Mouse (Mus musculus) brain, embryonic 14.5 days (tissue): ENCODE results near the gene Mbl2.

ENCODE experiments used
- CTCF ChIP-seq: fragments of 200-500 bp; IDR thresholded peaks from 2 replicates; pipeline ENCODE4 v1.5.1; 2012; ENCODE audit warnings: inconsistent platforms, mild to moderate bottlenecking, moderate library complexity, borderline replicate concordance; ENCODE audit not compliant: insufficient read depth, insufficient read length; ENCODE audit errors: extremely low read depth
- POLR2A ChIP-seq: fragments of 200-500 bp; IDR thresholded peaks from 2 replicates; pipeline ENCODE4 v1.6.1; 2012; ENCODE audit warnings: mild to moderate bottlenecking, inconsistent platforms, borderline replicate concordance; ENCODE audit not compliant: poor library complexity, insufficient read depth, insufficient read length, severe bottlenecking; ENCODE audit errors: extremely low read depth

GRCm38 (mm10) chr19:30232691-30233090 lies at the start of gene Mbl2:
- TF ChIP-seq CTCF (no peak), POLR2A (no peak)
